Mouse (Mus musculus) stomach, embryonic 15.5 days (tissue): Measurements from ENCODE around the gene Ttyh1. TPM values are rescaled to one million over a fixed set of nuclear protein-coding genes. Genes with fewer than 3 reads are reported as not detected.

Experiments used
- ATAC-seq: fragments of 200-750 bp; cut with Nextera tagmentation; 2 replicates; pipeline ENCODE4 v1.8.0; 2017; ENCODE audit warnings: low read depth, moderate number of reproducible peaks, moderate TSS enrichment; ENCODE audit not compliant: insufficient read depth, low FRiP score
- H3K27ac ChIP-seq: fragments of 300-500 bp; sonication (generic); 2 replicates; pipeline ENCODE4 v1.5.1; 2015; ENCODE audit warnings: mild to moderate bottlenecking, inconsistent platforms
- H3K27me3 ChIP-seq: fragments of 300-500 bp; sonication (generic); replicated peaks from 2 replicates; pipeline ENCODE4 v1.6.1; 2015; ENCODE audit warnings: inconsistent platforms
- H3K36me3 ChIP-seq: fragments of 300-500 bp; sonication (generic); 2 replicates; pipeline ENCODE4 v1.6.1; 2015; ENCODE audit warnings: inconsistent platforms
- H3K4me1 ChIP-seq: fragments of 300-500 bp; sonication (generic); 2 replicates; pipeline ENCODE4 v1.6.1; 2015; ENCODE audit warnings: inconsistent platforms
- H3K4me2 ChIP-seq: fragments of 300-500 bp; sonication (generic); 2 replicates; pipeline ENCODE4 v1.6.1; 2015; ENCODE audit warnings: mild to moderate bottlenecking, inconsistent platforms
- H3K4me3 ChIP-seq: fragments of 300-500 bp; sonication (generic); replicated peaks from 2 replicates; pipeline ENCODE4 v1.5.1; 2015; ENCODE audit warnings: inconsistent platforms
- H3K9ac ChIP-seq: fragments of 300-500 bp; sonication (generic); 2 replicates; pipeline ENCODE4 v1.6.1; 2015; ENCODE audit warnings: inconsistent platforms
- H3K9me3 ChIP-seq: fragments of 300-500 bp; sonication (generic); 2 replicates; pipeline ENCODE4 v1.6.1; 2016; ENCODE audit warnings: inconsistent platforms
- WGBS: fragments of 180-500 bp; shearing (Covaris S2); methylation state at CpG from one replicate; pipeline ENCODE4 v1.1.7; 2015; 5-methylcytosine and 5-hydroxymethylcytosine counted together
- polyA plus RNA-seq: library from polyadenylated mRNA; unstranded; fragments of >200 nt; fragmentation: Nextera tagmentation; extraction: Ambion mirVana; gene quantifications from 2 replicates; pipeline ENCODE4 v1.2.1, GENCODE M21; 2015

Ttyh1 gene
- polyA plus RNA-seq, 1 experiment from 2014 or later: 12.7 TPM

GRCm38 (mm10) chr7:4163571-4164072, 44.4 kb downstream of the Ttyh1 start:
- H3K9me3 ChIP-seq: no peaks in the 10 kb centered on the region
- peak overlapping the region; percentile 78 for H3K4me2 ChIP-seq
- H3K4me1 ChIP-seq: peaks cover 18% of the 10 kb centered on the region
- peak overlapping the region; percentile 88 for H3K27ac ChIP-seq
- ATAC-seq: peak; percentile 78
- H3K27me3 ChIP-seq: no peaks in the 10 kb centered on the region
- peak overlapping the region; percentile 38 for H3K9ac ChIP-seq
- H3K4me3 ChIP-seq: peak overlapping the region; percentile 52
- WGBS: 1% methylated on average over 11 of the region's 11 CpGs
- no peaks in the 10 kb centered on the region for H3K36me3 ChIP-seq

- Histone ChIP-seq H3K27ac (peak within 1 kb of the TSS; percentile 88), H3K36me3 (no peaks in the 10 kb centered on the region), H3K9ac (peak within 1 kb of the TSS; percentile 38), H3K9me3 (no peaks in the 10 kb centered on the region), H3K4me3 (peak within 1 kb of the TSS; percentile 52), H3K4me1 (peaks cover 18% of the 10 kb centered on the region), H3K4me2 (peak within 1 kb of the TSS; percentile 78), H3K27me3 (no peaks in the 10 kb centered on the region)
- peak; percentile 89 for ATAC-seq
- under 1% methylated on average over 19 of the region's 20 CpGs for WGBS
Observed at GRCm38 (mm10) chr7:4164090-4164910, 45.1 kb downstream of the Ttyh1 start, which contains the start of gene Cdc42ep5. TSS of gene Cdc42ep5 (minus strand) at chr7:4164860.

- Histone ChIP-seq H3K4me1 (peaks cover 18% of the 10 kb centered on the region), H3K36me3 (no peaks in the 10 kb centered on the region), H3K9ac (no peak overlapping the region; the same call in 1 of the 2 replicates), H3K27ac (peak overlapping the region; percentile 88), H3K9me3 (no peaks in the 10 kb centered on the region), H3K4me2 (peak overlapping the region; percentile 78), H3K4me3 (peak overlapping the region; percentile 52), H3K27me3 (no peaks in the 10 kb centered on the region)
- no peak for ATAC-seq
- WGBS: 7% methylated on average over 3 of the region's 3 CpGs
Observed at GRCm38 (mm10) chr7:4165286-4165685, 46.1 kb downstream of the Ttyh1 start.

- ATAC-seq: no peak
Observed at GRCm38 (mm10) chr7:4167098-4167497, 47.9 kb downstream of the Ttyh1 start.

GRCm38 (mm10) chr7:4170193-4170938, 51.2 kb downstream of the Ttyh1 start:
- peaks cover under 1% of the 10 kb centered on the region; the same call in 1 of the 2 replicates for H3K4me1 ChIP-seq
- 54% methylated on average over 6 of the region's 6 CpGs for WGBS
- no peak overlapping the region for H3K4me2 ChIP-seq
- H3K4me3 ChIP-seq: no peak overlapping the region
- H3K9me3 ChIP-seq: no peaks in the 10 kb centered on the region
- ATAC-seq: peak; percentile 74
- 0 out of 2 replicates have a peak overlapping the region, but pooled peaks have one; percentile 21 for H3K27ac ChIP-seq
- H3K27me3 ChIP-seq: no peaks in the 10 kb centered on the region
- H3K36me3 ChIP-seq: no peaks in the 10 kb centered on the region
- H3K9ac ChIP-seq: no peak overlapping the region

More at GRCm38 (mm10) chr7:4167098-4167497, 47.9 kb downstream of the Ttyh1 start:
- Histone ChIP-seq H3K4me1 (peaks cover 18% of the 10 kb centered on the region), H3K36me3 (no peaks in the 10 kb centered on the region), H3K9me3 (no peaks in the 10 kb centered on the region), H3K27me3 (no peaks in the 10 kb centered on the region), H3K27ac (no peak overlapping the region), H3K4me3 (no peak overlapping the region), H3K9ac (no peak overlapping the region), H3K4me2 (no peak overlapping the region)

GRCm38 (mm10) chr7:4178438-4178837, 59.2 kb downstream of the Ttyh1 start:
- H3K4me1 ChIP-seq: no peaks in the 10 kb centered on the region
- H3K9ac ChIP-seq: no peak overlapping the region
- no peak overlapping the region for H3K4me2 ChIP-seq
- no peak overlapping the region for H3K27ac ChIP-seq
- no peaks in the 10 kb centered on the region for H3K9me3 ChIP-seq
- H3K4me3 ChIP-seq: no peak overlapping the region
- ATAC-seq: no peak
- H3K27me3 ChIP-seq: no peaks in the 10 kb centered on the region
- WGBS: 48% methylated on average over 3 of the region's 3 CpGs
- no peaks in the 10 kb centered on the region for H3K36me3 ChIP-seq

Other genes starting within 250 kb of the Ttyh1 start
- gene Gm14548, start 221.3 kb upstream of the Ttyh1 start, polyA plus RNA-seq: 0.79 and 1.1 TPM in 2 replicates
- gene Lilra6, start 203.9 kb upstream of the Ttyh1 start, polyA plus RNA-seq: 0.72 and 1.2 TPM in 2 replicates
- gene Lair1, start 56.2 kb upstream of the Ttyh1 start, polyA plus RNA-seq: 2.1 and 2.2 TPM in 2 replicates
- gene Leng8, start 17.6 kb downstream of the Ttyh1 start, polyA plus RNA-seq: 52.6 and 67.4 TPM in 2 replicates
- gene Leng9, start 31.0 kb downstream of the Ttyh1 start, polyA plus RNA-seq: 4.6 and 4.8 TPM in 2 replicates
- gene Cdc42ep5, start 45.5 kb downstream of the Ttyh1 start, polyA plus RNA-seq: 67.0 and 73.0 TPM in 2 replicates
- gene Lilra5, start 118.3 kb downstream of the Ttyh1 start, polyA plus RNA-seq: 0.08 and 0.15 TPM in 2 replicates
- 0.12 TPM in 1 of 2 replicates, not detected in the other for gene Ncr1, start 218.3 kb downstream of the Ttyh1 start, polyA plus RNA-seq